Comparison of ENCODE assay signal across 29 mouse cellular contexts in the genomic region with DNA sequence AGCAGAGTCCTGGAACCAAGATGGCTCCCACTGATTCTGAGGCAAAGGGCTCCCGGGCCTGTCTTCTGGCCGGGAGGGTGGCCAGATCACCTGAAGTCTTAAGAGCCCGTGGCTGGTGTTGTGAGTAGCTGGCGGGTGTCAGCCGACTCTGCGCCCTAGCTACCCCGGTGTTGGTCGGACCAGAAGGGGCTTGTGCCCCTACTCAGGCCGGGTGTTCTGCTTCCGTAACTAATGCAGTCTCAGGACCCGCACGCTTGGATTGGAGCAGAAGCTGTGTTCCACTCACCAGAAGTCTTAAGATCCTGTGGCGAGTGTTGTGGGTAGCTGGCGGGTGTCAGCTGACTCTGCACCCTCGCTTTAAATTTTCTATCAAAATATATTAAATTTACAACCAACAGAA.
DNase-seq lines count a peak whose midpoint lies in the region; ATAC-seq and TF ChIP-seq lines count a peak whose summit lies in the region.
"Had no signal": no experiment of that assay in that cellular context is flagged by ENCODE, and none has a peak within 500 bp of the region (broad histone marks: within the 10 kb centered on the region; RNA-seq: fewer than 3 reads in every experiment).

No protein-coding gene starts in this region.

- no peaks in the 10 kb centered on the region for H3K27me3 ChIP-seq in E14TG2a.4 (ENCODE audit: insufficient read depth, low read length)
- H3K27me3 ChIP-seq in stomach, postnatal 0 days (ENCODE audit: control insufficient read depth, insufficient read depth, low read length) = no peaks in the 10 kb centered on the region
- H3K27me3 ChIP-seq: CH12.LX; embryonic facial prominence, embryonic 13.5 days; embryonic facial prominence, embryonic 15.5 days; forebrain, embryonic 12.5 days; forebrain, embryonic 15.5 days; Patski had no signal

- H3K4me2 ChIP-seq in stomach, postnatal 0 days (replicated peaks; ENCODE audit: low read depth) = no peak overlapping the region
- H3K4me2 ChIP-seq: embryonic facial prominence, embryonic 13.5 days; embryonic facial prominence, embryonic 15.5 days; forebrain, embryonic 12.5 days; forebrain, embryonic 15.5 days had no signal

- peaks cover 14% of the 10 kb centered on the region; the same call in 1 of the 2 replicates for H3K9me3 ChIP-seq in E14TG2a.4 (ENCODE audit: low read length)
- H3K9me3 ChIP-seq in stomach, postnatal 0 days (ENCODE audit: control insufficient read depth, low read length) = no peaks in the 10 kb centered on the region
- H3K9me3 ChIP-seq: embryonic facial prominence, embryonic 13.5 days; embryonic facial prominence, embryonic 15.5 days; forebrain, embryonic 10.5 days; forebrain, embryonic 12.5 days; forebrain, embryonic 15.5 days; G1E had no signal

- TF ChIP-seq CTCF in E14TG2a.4 (conservative IDR thresholded peaks at IDR 0.05; ENCODE audit: low read length) = no peak
- TF ChIP-seq CTCF in stomach, postnatal 0 days (IDR thresholded peaks at IDR 0.05; ENCODE audit: low read depth) = no peak

- no peaks in the 10 kb centered on the region for H3K4me1 ChIP-seq in E14TG2a.4 (replicated peaks; ENCODE audit: low read depth, low read length)
- no peaks in the 10 kb centered on the region for H3K4me1 ChIP-seq in stomach, postnatal 0 days (replicated peaks; ENCODE audit: control insufficient read depth, insufficient read depth)
- H3K4me1 ChIP-seq: embryonic facial prominence, embryonic 13.5 days; embryonic facial prominence, embryonic 15.5 days; forebrain, embryonic 10.5 days; forebrain, embryonic 12.5 days; forebrain, embryonic 15.5 days had no signal

- WGBS in stomach, postnatal 0 days = 92% methylated on average over 15 of the region's 15 CpGs

- DNase-seq in ES-CJ7 (ENCODE audit: low read depth, low spot score) = peak; percentile 55
- DNase-seq in R1 (ENCODE audit: low read depth, low spot score) = peak; percentile 56
- peak; percentile 62 for DNase-seq in ZHBTc4 (ENCODE audit: low read depth, low spot score)
- DNase-seq in stomach, postnatal 0 days (ENCODE audit: low spot score) = no peak
- no peak for DNase-seq in adipocyte (ENCODE audit: low spot score)
- DNase-seq in layer of hippocampus, adult 11-12 months (ENCODE audit: low spot score) = no peak
- DNase-seq: adrenal gland, adult 8-10 months; adrenal gland, postnatal 14 days; adrenal gland, postnatal 36 days; B cell, adult 2 months; cerebellum, adult 11 months; cerebellum, adult 18-20 months; cerebellum, adult 8-10 months; cerebellum, adult 9-11 months; cerebellum, postnatal 14 days; cerebellum, postnatal 36 days; embryo, embryonic 11 days; forebrain, postnatal 0 days had no signal

- ATAC-seq in stomach, postnatal 0 days (ENCODE audit: low FRiP score, low TSS enrichment) = no peak
- ATAC-seq: CD4-positive, CD25-positive, alpha-beta regulatory T cell, adult 4 months; forebrain, embryonic 15.5 days; forebrain, postnatal 0 days; Patski had no signal

- no peak for TF ChIP-seq EP300 in stomach, postnatal 0 days (optimal IDR thresholded peaks at IDR 0.05)

- H3K27ac ChIP-seq in stomach, postnatal 0 days (replicated peaks) = no peak overlapping the region
- H3K27ac ChIP-seq: embryonic facial prominence, embryonic 13.5 days; embryonic facial prominence, embryonic 15.5 days; forebrain, embryonic 10.5 days; forebrain, embryonic 12.5 days; forebrain, embryonic 15.5 days had no signal

- peak overlapping the region; percentile 48 for H3K4me3 ChIP-seq in E14TG2a.4 (replicated peaks; ENCODE audit: low read length)
- no peak overlapping the region for H3K4me3 ChIP-seq in stomach, postnatal 0 days (ENCODE audit: low read depth, low read length)
- H3K4me3 ChIP-seq: embryonic facial prominence, embryonic 13.5 days; embryonic facial prominence, embryonic 15.5 days; erythroblast, embryonic 14.5 days; forebrain, embryonic 10.5 days; forebrain, embryonic 12.5 days; forebrain, embryonic 15.5 days had no signal

- no peak overlapping the region for H3K9ac ChIP-seq in stomach, postnatal 0 days (ENCODE audit: low read length)
- H3K9ac ChIP-seq: embryonic facial prominence, embryonic 13.5 days; embryonic facial prominence, embryonic 15.5 days; forebrain, embryonic 12.5 days; forebrain, embryonic 15.5 days; forebrain, postnatal 0 days had no signal

- no peaks in the 10 kb centered on the region for H3K36me3 ChIP-seq in E14TG2a.4 (ENCODE audit: insufficient read depth, low read length)
- H3K36me3 ChIP-seq in stomach, postnatal 0 days (ENCODE audit: control insufficient read depth, insufficient read depth, low read length) = no peaks in the 10 kb centered on the region
- H3K36me3 ChIP-seq: embryonic facial prominence, embryonic 13.5 days; embryonic facial prominence, embryonic 15.5 days; forebrain, embryonic 10.5 days; forebrain, embryonic 12.5 days; forebrain, embryonic 15.5 days; G1E had no signal

Comparison
In these comparisons a context has a peak if more than half of its experiments do, and no peak if none do; other contexts are left out.
1. DNase-seq: peak in ES-CJ7 (single experiment), R1 (single experiment) and ZHBTc4 (single experiment); none in stomach, postnatal 0 days (single experiment), adipocyte (single experiment) and layer of hippocampus, adult 11-12 months (single experiment).